In genomic region chr6:87287251-87287650, GRCm38 (mm10) we compare ENCODE assay signal across 16 mouse cellular contexts.
"Had no signal": no experiment of that assay in that cellular context is flagged by ENCODE, and none has a peak within 500 bp of the region (broad histone marks: within the 10 kb centered on the region; RNA-seq: fewer than 3 reads in every experiment).

No protein-coding gene starts in this region.

- H3K4me2 ChIP-seq: liver, embryonic 12.5 days; midbrain, embryonic 12.5 days; neural tube, embryonic 12.5 days; stomach, embryonic 15.5 days had no signal

- H3K27ac ChIP-seq: liver, embryonic 12.5 days; liver, embryonic 14.5 days; midbrain, embryonic 10.5 days; midbrain, embryonic 12.5 days; neural tube, embryonic 12.5 days; stomach, embryonic 15.5 days; stomach, postnatal 0 days had no signal

- H3K36me3 ChIP-seq: liver, embryonic 12.5 days; stomach, embryonic 15.5 days had no signal

- DNase-seq: lung, postnatal 14 days; lung, postnatal 4 days; midbrain, embryonic 14.5 days; right cerebral cortex, postnatal 14 days; thymus, adult 2 months; thymus, postnatal 25 days; thymus, postnatal 4 days had no signal

- H3K27me3 ChIP-seq: liver, embryonic 12.5 days; midbrain, embryonic 12.5 days; neural tube, embryonic 12.5 days; stomach, embryonic 15.5 days had no signal

- H3K9me3 ChIP-seq: liver, embryonic 12.5 days; neural tube, embryonic 12.5 days; stomach, embryonic 15.5 days had no signal

- H3K9ac ChIP-seq: liver, embryonic 12.5 days; liver, embryonic 14.5 days; midbrain, embryonic 12.5 days; neural tube, embryonic 12.5 days; stomach, embryonic 15.5 days had no signal

- H3K4me1 ChIP-seq: liver, embryonic 12.5 days; midbrain, embryonic 10.5 days; midbrain, embryonic 12.5 days; neural tube, embryonic 12.5 days had no signal

- H3K4me3 ChIP-seq: liver, embryonic 12.5 days; midbrain, embryonic 10.5 days; midbrain, embryonic 12.5 days; myocyte; neural tube, embryonic 12.5 days; stomach, embryonic 15.5 days had no signal

- ATAC-seq: liver, embryonic 12.5 days; midbrain, embryonic 16.5 days had no signal
